Mouse (Mus musculus) bone marrow macrophage, adult 2 months (primary cell): Measurements from ENCODE around the gene Pxn.

Source experiments
- CTCF ChIP-seq: IDR thresholded peaks from 2 replicates; pipeline ENCODE4 v1.5.1; 2012; ENCODE audit warnings: low read depth, mild to moderate bottlenecking, low read length, moderate library complexity
- POLR2A ChIP-seq: IDR thresholded peaks from 2 replicates; pipeline ENCODE4 v1.6.1; 2012; ENCODE audit warnings: mild to moderate bottlenecking, low read depth, low read length, borderline replicate concordance

GRCm38 (mm10) chr5:115531671-115532270, 25.3 kb downstream of the Pxn start:
- no peak for TF ChIP-seq POLR2A
- TF ChIP-seq CTCF = no peak
